Mouse (Mus musculus): ENCODE measurements around the gene Sbno2. TPM values are rescaled to one million over a fixed set of nuclear protein-coding genes. Genes with fewer than 3 reads are reported as not detected.

The Sbno2 gene
- total RNA-seq, 1 experiment from 2014 or later, result 73.2 TPM

DNA sequence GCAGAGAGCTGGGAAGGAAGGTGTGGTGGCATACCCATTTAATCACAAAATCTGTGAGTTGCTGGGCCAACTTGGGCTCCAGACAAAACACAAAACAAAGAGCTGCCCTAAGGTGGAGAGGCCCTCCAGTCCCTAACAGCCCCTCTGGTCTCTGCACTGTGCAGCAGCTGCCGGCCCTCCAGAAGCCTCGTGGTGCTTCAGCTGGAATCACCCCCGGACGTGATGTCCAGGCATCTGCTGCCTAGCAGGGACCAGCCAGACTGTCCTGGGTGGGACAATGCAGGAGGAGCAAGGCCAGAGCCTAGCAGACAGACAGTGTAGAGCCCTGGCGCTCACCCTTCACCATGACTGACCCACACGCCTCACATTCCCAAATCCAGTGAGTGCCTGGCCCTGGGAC, 13.8 kb downstream of the Sbno2 start:
- no peak for DNase-seq

GRCm38 (mm10) chr10:80089146-80089545, 16.2 kb downstream of the Sbno2 start:
- no peak for DNase-seq

GRCm38 (mm10) chr10:80087483-80087882, 17.9 kb downstream of the Sbno2 start:
- DNase-seq, result no peak

DNA sequence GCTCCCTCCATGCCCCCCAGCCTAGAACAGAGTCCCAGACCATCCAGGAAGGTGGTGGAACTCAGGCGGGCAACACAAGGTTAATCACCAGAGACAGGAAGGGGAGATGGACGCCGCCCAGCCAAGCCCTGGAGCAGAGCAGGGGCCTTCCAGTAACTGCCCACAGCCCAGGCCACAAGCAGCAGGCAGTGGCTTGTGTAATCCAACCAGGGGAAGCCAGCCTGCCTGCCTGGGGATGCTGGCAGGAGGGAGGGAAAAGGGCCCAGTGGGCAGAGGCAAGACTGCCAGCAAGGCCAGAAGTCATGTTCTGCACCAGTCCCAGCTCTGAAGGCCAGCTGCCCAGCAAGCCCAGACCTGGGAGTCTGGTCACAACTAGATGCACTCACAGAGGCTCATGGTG, 18.5 kb downstream of the Sbno2 start:
- peak; percentile 49 for DNase-seq

- DNase-seq, result peak; percentile 50
These were observed 20.4 kb downstream of the Sbno2 start for GRCm38 (mm10) chr10:80084817-80085487.

GRCm38 (mm10) chr10:80081075-80081474, 24.3 kb downstream of the Sbno2 start:
- DNase-seq, result no peak

DNA sequence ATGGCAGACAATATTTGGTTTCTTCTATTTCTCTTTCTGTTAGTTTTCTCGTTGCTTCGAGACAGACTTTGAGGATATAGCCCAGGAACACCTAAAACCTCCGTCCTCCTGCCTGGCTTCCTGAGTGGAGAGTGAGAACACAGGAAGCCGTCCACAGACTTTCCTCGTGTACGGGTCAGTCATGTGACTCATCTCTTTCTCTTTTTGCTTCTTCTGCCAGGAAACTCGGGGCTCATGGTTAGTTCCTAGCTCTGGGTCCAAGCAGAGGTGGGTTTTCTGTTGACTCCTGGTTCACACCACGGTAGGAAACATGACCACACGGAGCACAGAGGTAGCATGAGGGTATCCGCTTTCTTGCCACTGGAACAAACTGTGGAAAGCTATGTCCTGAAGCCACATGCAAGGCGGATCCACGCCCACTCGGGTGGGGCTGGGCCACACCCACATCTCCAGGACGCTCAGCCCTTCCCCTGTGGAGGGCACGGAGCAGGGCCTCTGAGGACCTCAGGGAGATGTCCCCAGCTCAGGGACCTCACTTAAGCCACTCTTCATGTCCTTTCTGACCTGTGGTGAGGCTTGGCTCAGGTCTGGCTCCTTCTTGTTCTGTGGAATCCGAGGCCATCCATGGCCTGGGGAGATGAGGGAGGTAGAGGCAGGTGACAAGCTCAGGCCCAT, 24.8 kb downstream of the Sbno2 start:
- DNase-seq, result no peak

DNA sequence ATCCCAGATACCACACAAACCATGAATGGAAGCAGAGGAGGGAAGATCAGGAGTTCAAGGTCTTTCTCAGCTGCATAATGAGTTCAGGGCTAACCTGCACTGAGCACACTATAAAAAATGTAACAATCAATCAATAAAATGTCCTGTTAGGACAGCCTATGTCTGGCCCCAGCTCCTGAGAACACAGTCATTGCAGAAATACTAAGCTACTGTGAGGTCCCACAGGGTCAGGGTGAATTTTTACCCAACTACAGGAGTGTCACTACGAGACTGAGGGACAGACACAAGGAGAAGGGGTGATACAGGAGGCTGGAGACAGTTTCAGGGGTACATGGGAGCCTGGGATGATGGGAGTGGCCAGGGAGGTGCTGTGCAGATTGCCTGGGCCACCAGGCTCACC, 27.0 kb downstream of the Sbno2 start:
- no peak for DNase-seq

DNA sequence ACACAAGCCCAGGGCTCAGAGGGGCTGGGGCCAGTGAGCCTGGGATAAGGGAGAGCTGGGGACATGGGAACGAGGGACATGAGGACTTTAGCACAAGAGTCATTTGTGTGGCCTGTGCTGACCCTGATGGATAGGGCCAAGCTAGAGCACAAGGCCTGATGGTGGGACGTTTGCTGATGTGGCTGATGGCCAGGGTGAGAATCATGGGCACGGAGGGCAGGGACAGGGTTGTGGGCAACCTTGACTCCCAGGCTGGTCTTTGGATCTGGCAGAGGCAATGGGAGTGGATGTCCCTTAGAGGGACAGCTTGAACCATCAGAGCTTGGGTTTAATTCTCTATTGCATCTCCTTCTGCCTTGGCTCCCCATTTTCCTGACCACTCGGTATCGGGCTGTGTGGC, 28.1 kb downstream of the Sbno2 start:
- no peak for DNase-seq

DNA sequence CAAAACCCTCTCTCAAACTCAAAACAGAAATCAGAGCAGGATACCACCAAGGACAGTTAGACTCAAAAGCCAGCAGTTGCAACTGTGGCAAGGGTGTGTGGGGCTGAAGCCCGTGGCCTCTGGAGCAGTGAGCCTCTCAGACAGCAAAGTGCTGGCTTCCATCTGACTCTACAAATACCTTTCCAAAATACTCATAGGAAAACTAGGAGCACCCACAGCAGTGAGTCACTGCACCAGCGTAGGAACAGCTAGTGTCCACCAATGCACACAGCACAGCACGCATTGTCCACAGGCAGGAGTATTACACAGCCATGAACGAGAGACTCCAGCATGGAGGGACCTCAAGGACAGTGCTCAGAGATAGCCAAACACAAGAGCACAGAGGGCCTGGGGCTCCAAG, 29.0 kb downstream of the Sbno2 start:
- no peak for DNase-seq

DNA sequence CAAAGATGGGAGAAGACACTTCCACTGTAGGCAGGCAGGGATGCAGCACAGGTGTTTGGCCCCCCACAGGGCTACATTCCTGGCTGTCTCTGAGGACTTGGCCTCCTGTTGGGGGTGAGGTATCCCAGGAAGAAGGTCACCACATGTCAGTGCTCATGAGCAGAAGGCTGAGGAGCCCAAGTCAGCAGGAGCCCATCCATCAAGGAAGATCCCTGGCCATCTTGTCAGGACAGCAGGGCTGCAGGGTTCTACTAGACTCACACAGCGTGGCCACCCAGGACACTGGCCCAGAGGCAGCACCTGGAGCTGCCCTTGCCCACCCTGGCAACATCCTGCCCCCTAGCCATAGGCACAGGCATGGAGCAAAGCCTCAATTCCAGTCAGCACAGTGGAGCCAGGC, 29.4 kb downstream of the Sbno2 start:
- DNase-seq, result no peak

GRCm38 (mm10) chr10:80074813-80075601, 30.4 kb downstream of the Sbno2 start:
- peak; percentile 78 for DNase-seq

DNA sequence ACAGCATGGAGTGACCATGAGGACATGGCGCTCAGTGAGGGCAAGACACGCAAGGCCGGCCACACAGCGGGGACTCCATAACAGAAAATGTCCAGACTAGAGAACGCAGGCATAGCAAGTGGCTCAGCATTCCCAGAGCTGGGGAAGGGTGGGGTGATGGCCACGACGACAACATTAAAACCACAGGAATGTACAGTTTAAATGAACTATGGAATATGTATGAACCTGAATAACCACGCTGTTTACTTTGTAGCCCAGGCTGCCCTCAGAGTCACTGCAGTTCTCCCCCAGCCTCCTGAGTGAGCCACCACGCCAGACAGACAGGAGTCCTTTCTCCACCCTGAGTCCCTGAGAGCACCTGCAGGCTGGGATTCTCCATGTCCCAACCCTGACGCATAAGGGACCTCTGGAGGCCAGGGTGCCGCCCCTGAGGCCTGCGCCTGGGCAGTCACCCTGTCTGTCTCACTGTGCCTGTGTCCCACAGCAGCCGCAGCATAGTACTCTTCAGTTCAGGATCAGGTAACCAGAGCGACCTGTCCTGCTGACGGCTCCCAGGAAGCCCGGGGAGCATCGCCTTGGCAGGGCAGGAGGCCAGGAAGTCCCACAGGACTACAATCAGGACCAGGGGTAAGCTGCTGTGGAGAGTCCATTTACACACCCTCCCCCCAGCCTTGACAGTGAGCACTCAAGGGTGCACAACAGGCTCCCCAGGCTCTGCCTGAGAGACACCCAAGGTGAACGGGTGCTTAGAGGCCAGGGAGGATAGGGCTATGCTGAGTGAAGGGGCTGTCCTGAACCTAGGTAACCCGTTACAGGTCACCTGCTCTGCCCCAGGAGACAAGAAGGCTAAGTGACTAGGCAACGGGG, 32.5 kb downstream of the Sbno2 start:
- no peak for DNase-seq

DNA sequence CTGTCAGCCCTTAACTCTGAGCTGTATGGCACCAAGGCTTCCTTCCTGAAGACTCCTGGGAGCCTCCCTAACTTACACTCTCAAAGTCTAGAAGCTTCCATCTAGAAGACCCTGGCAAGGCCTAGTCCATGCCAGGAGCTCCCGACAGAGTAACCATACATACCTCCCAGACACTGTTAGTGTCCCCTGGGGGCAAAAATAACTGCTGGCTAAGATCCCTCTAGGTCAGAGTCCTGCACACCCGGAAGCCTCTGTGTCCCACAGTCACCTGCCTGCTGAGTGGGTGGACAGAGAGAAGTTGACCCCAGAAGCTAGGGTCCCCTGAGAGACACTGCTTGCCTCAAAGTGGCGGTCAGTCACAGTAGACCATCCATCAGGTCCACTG, 33.9 kb downstream of the Sbno2 start:
- no peak for DNase-seq

DNA sequence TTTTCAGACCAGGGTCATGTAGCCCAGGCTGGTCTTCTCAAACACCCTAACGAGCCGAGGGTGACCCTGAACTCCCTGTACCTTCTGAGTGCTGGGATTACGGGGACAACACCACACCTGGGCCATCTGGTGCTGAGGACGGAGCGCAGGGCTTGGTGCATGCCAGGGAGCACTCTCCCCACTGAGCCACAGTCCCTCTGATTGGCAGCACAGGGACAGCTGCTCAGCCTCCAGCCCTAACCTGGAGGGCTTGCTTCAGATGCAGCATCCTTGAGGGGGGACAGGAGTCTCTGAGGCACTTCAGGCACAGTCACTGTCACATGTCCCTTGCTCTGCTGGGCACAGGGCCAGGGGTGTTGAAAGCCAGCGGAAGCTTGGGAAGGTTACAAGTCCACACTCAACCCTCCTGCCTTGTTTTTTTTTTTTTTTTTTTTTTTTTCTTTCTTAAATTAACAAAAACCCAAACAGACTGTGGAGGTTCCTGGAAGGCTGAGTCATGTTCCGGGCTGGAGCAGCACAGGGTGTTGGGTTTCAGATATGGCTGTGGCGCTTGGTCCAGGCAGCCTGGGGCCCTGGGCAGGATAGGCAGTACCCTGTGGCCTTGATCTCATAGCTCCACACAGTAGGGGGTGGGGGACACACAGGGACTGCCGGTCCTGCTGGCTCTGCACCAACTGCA, 34.4 kb downstream of the Sbno2 start:
- peak; percentile 95 for DNase-seq

- no peak for DNase-seq
These were observed 35.4 kb downstream of the Sbno2 start for GRCm38 (mm10) chr10:80069948-80070450.

- DNase-seq, result no peak
These were observed 36.1 kb downstream of the Sbno2 start for GRCm38 (mm10) chr10:80069251-80069650.

DNA sequence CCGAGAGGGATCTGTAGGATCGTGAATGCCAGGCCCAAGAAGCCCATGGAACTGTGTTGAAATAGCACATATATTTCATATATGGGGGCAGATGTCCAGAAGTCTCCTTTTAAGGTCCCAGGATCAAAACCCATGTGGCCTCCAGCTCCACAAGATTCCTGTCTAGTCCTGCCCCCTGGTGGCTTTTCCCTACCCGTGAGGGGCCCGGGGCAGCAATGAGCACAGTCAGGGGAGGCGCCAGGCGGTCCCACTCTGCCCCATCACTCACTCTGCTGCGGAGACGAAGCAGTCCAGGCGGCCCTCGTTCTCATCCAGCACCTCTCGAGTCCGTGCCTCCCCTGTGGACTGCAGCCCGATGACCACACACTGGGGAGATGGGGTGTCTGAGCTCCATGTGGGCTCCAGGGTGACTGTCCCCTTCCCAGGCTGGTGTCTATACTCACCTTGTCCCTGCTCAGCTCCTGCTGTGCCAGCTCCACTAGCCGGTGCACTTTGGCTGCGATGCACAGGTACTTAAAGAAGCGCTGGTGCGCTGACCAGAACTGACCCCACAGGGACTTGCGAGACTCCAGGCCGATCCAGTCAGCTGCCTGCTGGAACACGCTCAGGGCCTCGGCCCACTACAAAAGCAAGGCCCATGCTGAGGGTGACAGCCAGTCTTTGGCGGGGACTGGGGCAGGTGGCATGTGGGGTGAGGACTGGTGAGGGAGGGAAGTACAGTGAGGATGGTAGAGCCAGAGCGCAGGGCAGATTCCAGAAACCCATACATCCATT, 41.3 kb downstream of the Sbno2 start:
- DNase-seq, result no peak

GRCm38 (mm10) chr10:80063104-80063503, 42.3 kb downstream of the Sbno2 start:
- DNase-seq, result peak; percentile 58

DNA sequence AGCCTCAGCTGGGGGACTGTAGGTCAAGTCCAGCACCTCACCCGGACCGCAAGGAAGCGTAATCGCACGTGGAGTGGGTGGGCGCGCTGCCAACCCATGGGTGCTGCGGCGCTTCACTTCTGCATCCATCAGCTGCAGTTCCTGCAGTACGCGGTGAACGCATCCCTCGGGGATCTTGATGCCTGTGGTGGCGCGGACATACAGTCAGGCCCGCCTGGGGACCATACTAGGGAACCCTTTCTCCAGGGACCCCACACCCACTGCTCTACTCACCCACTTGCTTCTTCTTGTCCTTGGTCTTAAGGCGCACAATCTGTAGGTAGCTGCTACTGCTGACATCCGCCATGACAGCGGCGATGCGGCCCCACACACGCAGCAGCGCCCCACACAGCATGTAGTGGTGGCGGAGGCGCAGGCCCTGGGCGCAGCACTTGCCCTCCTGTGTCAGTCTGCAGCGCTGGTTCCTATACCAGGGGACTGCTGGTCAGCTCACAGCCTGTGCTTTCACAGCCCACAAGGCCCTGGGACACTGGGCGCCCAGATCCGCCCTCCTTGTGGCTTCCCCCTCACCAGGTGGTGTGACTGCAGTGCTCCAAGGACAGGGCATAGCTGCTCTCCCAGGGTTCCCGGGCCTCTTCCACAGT, 47.6 kb downstream of the Sbno2 start:
- no peak for DNase-seq

Measured in adrenal gland, postnatal 25 days (tissue).